Mouse (Mus musculus) layer of hippocampus, postnatal 14 days (tissue): Measurements from ENCODE around the gene R3hdm2. TPM values are rescaled to one million over a fixed set of nuclear protein-coding genes. Genes with fewer than 3 reads are reported as not detected.
A peak's percentile ranks its signal among the peaks of the same experiment; 100 is the strongest.

Source experiments
- DNase-seq, 2 experiments: peaks; one replicate each; pipeline ENCODE4 v3.0.0; 2021 to 2022; ENCODE audit warnings: low spot score in 2 of 2, mixed read lengths in 1 of 2
- total RNA-seq, 2 experiments: library from RNA; stranded (reverse); gene quantifications; 2 replicates each; pipeline ENCODE4 v1.2.3; 2021

The R3hdm2 gene
- total RNA-seq, 2 experiments from 2014 or later: 161 to 186 TPM

GRCm38 (mm10) chr10:127490160-127491127 is 110.3 kb downstream of the R3hdm2 start:
- DNase-seq: no peak

- no peak for DNase-seq
Observed at GRCm38 (mm10) chr10:127491128-127491512, 111.0 kb downstream of the R3hdm2 start.

GRCm38 (mm10) chr10:127492118-127492517 is 112.0 kb downstream of the R3hdm2 start:
- no peak for DNase-seq

- DNase-seq: no peak
Observed at GRCm38 (mm10) chr10:127496156-127496555, 116.0 kb downstream of the R3hdm2 start.

GRCm38 (mm10) chr10:127499516-127499915 is 119.4 kb downstream of the R3hdm2 start:
- DNase-seq: no peak

- DNase-seq: no peak
Observed at GRCm38 (mm10) chr10:127500042-127500441, 119.9 kb downstream of the R3hdm2 start.

GRCm38 (mm10) chr10:127500894-127501893 is 121.1 kb downstream of the R3hdm2 start, which contains the start of gene Stac3:
Gene Stac3, plus strand, starts transcription at chr10:127501686.
- no peak for DNase-seq

- DNase-seq: peak; percentile 78 to 81
Observed at GRCm38 (mm10) chr10:127508239-127508638, 128.1 kb downstream of the R3hdm2 start.

GRCm38 (mm10) chr10:127509051-127509836 is 129.1 kb downstream of the R3hdm2 start:
- peak; percentile 87 to 90 for DNase-seq

GRCm38 (mm10) chr10:127509837-127510701 is 129.9 kb downstream of the R3hdm2 start:
- peak; percentile 48 to 66 for DNase-seq

- DNase-seq: peak in 1 of 2 experiments; percentile 21
Observed at GRCm38 (mm10) chr10:127510895-127511617, 130.9 kb downstream of the R3hdm2 start.

- DNase-seq: peak; percentile 76 to 87
Observed at GRCm38 (mm10) chr10:127511634-127512306, 131.6 kb downstream of the R3hdm2 start.

GRCm38 (mm10) chr10:127512307-127512666 is 132.2 kb downstream of the R3hdm2 start:
- no peak for DNase-seq

- peak; percentile 96 to 97 for DNase-seq
Observed at GRCm38 (mm10) chr10:127512813-127513212, 132.7 kb downstream of the R3hdm2 start.

GRCm38 (mm10) chr10:127513501-127514091 is 133.5 kb downstream of the R3hdm2 start:
- no peak for DNase-seq

GRCm38 (mm10) chr10:127514111-127514698 is 134.1 kb downstream of the R3hdm2 start:
- no peak for DNase-seq

GRCm38 (mm10) chr10:127514764-127515163 is 134.6 kb downstream of the R3hdm2 start, which contains the start of gene Ndufa4l2:
Gene Ndufa4l2, plus strand, starts transcription at chr10:127514967.
- no peak for DNase-seq
